Mouse (Mus musculus): Measurements from ENCODE around the gene Gm7861.
"Not testable (repeated sequence)": the region's sequence is repeated elsewhere in the genome, so short reads cannot be mapped to it uniquely, and the experiment has no call there.

Gm7861 gene

GRCm38 (mm10) chr8:21594408-21594807 lies at the start of gene Gm7861:
Gm7861 (minus strand) TSS chr8:21594508.
- DNase-seq (ENCODE audit: low spot score in 2 of 2) = not testable (repeated sequence)

GRCm38 (mm10) chr8:21617883-21618282 lies 23.6 kb upstream of the Gm7861 start, which contains the start of gene Defa26:
Defa26 (plus strand) TSS chr8:21618183.
- not testable (repeated sequence) for DNase-seq (ENCODE audit: low spot score in 2 of 2)

- not testable (repeated sequence) for DNase-seq (ENCODE audit: low spot score in 2 of 2)
These were observed 11.6 kb downstream of the Gm7861 start, which contains the start of gene Defa28 for GRCm38 (mm10) chr8:21582706-21583105. Defa28 (plus strand) TSS chr8:21583006.

- DNase-seq (ENCODE audit: low spot score in 2 of 2) = not testable (repeated sequence)
These were observed 29.2 kb downstream of the Gm7861 start, which contains the start of gene Defa37 for GRCm38 (mm10) chr8:21565086-21565485. Defa37 (plus strand) TSS chr8:21565386.
